Mouse (Mus musculus) spleen, adult 2 months (tissue): Measurements from ENCODE around the gene Mxra8.

Experiments
- CTCF ChIP-seq: fragments of 200-500 bp; IDR thresholded peaks from 2 replicates; pipeline ENCODE4 v1.5.1; 2011; ENCODE audit warnings: mild to moderate bottlenecking, inconsistent platforms; ENCODE audit not compliant: insufficient read depth, insufficient read length, insufficient replicate concordance; ENCODE audit errors: extremely low read depth
- POLR2A ChIP-seq: fragments of 200-500 bp; IDR thresholded peaks from 2 replicates; pipeline ENCODE4 v1.6.1; 2011; ENCODE audit warnings: low read depth, low read length, inconsistent platforms

GRCm38 (mm10) chr4:155790021-155790489, 49.4 kb upstream of the Mxra8 start, which contains the start of gene Ankrd65:
- TF ChIP-seq POLR2A: no peak
- TF ChIP-seq CTCF: no peak
